Mouse (Mus musculus): ENCODE data around the gene Sipa1l3. TPM values are rescaled to one million over a fixed set of nuclear protein-coding genes. Genes with fewer than 3 reads are reported as not detected.

Sipa1l3 gene
- polyA plus RNA-seq, 1 experiment from 2014 or later = 4.5 TPM

GRCm38 (mm10) chr7:29346212-29346611 is 172.2 kb downstream of the Sipa1l3 start:
- no peaks in the 10 kb centered on the region; the same call in 1 of the 2 replicates for H3K36me3 ChIP-seq (replicated peaks; ENCODE audit: control insufficient read depth, insufficient read depth, low read depth, low read length)
- H3K9ac ChIP-seq (replicated peaks; ENCODE audit: low read length) = no peak overlapping the region
- no peaks in the 10 kb centered on the region for H3K9me3 ChIP-seq (replicated peaks; ENCODE audit: control insufficient read depth, low read length)
- no peak overlapping the region for H3K4me2 ChIP-seq (ENCODE audit: low read depth, low read length)
- ATAC-seq (replicated peaks; ENCODE audit: insufficient number of reproducible peaks, low FRiP score, low TSS enrichment, low read depth) = no peak
- DNase-seq (ENCODE audit: low spot score) = no peak
- no peak overlapping the region for H3K27ac ChIP-seq (replicated peaks; ENCODE audit: low read depth, low read length)
- H3K27me3 ChIP-seq (ENCODE audit: control insufficient read depth, insufficient read depth, low read length) = no peaks in the 10 kb centered on the region
- WGBS = 75% methylated on average over 3 of the region's 3 CpGs
- H3K4me1 ChIP-seq (ENCODE audit: control insufficient read depth, insufficient read depth, low read length) = no peaks in the 10 kb centered on the region
- H3K4me3 ChIP-seq (ENCODE audit: low read depth, low read length) = no peak overlapping the region

- H3K4me2 ChIP-seq (ENCODE audit: low read depth, low read length) = no peak overlapping the region
- H3K36me3 ChIP-seq (replicated peaks; ENCODE audit: control insufficient read depth, insufficient read depth, low read depth, low read length) = no peaks in the 10 kb centered on the region; the same call in 1 of the 2 replicates
- no peak overlapping the region for H3K4me3 ChIP-seq (ENCODE audit: low read depth, low read length)
- no peak overlapping the region for H3K27ac ChIP-seq (replicated peaks; ENCODE audit: low read depth, low read length)
- H3K9ac ChIP-seq (replicated peaks; ENCODE audit: low read length) = no peak overlapping the region
- DNase-seq (ENCODE audit: low spot score) (no peak), ATAC-seq (replicated peaks; ENCODE audit: insufficient number of reproducible peaks, low FRiP score, low TSS enrichment, low read depth) (no peak)
- 81% methylated on average over 4 of the region's 4 CpGs for WGBS
- no peaks in the 10 kb centered on the region for H3K4me1 ChIP-seq (ENCODE audit: control insufficient read depth, insufficient read depth, low read length)
- no peaks in the 10 kb centered on the region for H3K27me3 ChIP-seq (ENCODE audit: control insufficient read depth, insufficient read depth, low read length)
- no peaks in the 10 kb centered on the region for H3K9me3 ChIP-seq (replicated peaks; ENCODE audit: control insufficient read depth, low read length)
Measured at GRCm38 (mm10) chr7:29345534-29345933, 172.9 kb downstream of the Sipa1l3 start.

DNA sequence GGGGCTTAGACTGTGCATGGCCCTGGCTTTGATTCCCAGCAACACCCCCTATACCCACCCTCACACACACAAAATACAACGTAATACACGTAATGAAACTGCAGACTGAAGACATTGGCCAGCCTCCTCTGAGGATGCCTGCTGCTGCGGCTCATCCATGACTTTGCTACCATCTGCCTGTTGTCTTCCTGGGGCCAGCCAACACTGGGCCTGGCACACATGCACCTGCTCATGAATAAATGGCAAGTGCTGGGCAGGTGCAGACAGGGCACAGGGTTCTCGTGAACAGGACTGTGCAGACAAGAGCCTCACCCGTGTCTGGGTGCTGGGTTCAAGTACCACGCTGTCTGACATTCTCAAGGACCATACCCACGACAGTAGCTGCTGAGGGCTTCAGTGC is 174.7 kb downstream of the Sipa1l3 start:
- Histone ChIP-seq H3K27ac (replicated peaks; ENCODE audit: low read depth, low read length) (no peak overlapping the region), H3K27me3 (ENCODE audit: control insufficient read depth, insufficient read depth, low read length) (no peaks in the 10 kb centered on the region), H3K4me2 (ENCODE audit: low read depth, low read length) (no peak overlapping the region), H3K36me3 (replicated peaks; ENCODE audit: control insufficient read depth, insufficient read depth, low read depth, low read length) (no peaks in the 10 kb centered on the region), H3K9ac (replicated peaks; ENCODE audit: low read length) (no peak overlapping the region), H3K9me3 (replicated peaks; ENCODE audit: control insufficient read depth, low read length) (no peaks in the 10 kb centered on the region), H3K4me1 (ENCODE audit: control insufficient read depth, insufficient read depth, low read length) (no peaks in the 10 kb centered on the region), H3K4me3 (ENCODE audit: low read depth, low read length) (no peak overlapping the region)
- 95% methylated on average over 7 of the region's 7 CpGs for WGBS
- ATAC-seq (replicated peaks; ENCODE audit: insufficient number of reproducible peaks, low FRiP score, low TSS enrichment, low read depth) = no peak
- DNase-seq (ENCODE audit: low spot score) = no peak

GRCm38 (mm10) chr7:29342489-29343092 is 175.8 kb downstream of the Sipa1l3 start:
- no peak overlapping the region for H3K4me3 ChIP-seq (ENCODE audit: low read depth, low read length)
- WGBS = 57% methylated on average over 8 of the region's 8 CpGs
- no peaks in the 10 kb centered on the region for H3K27me3 ChIP-seq (ENCODE audit: control insufficient read depth, insufficient read depth, low read length)
- no peak overlapping the region for H3K4me2 ChIP-seq (ENCODE audit: low read depth, low read length)
- H3K27ac ChIP-seq (replicated peaks; ENCODE audit: low read depth, low read length) = peak overlapping the region; percentile 56; the same call in 1 of the 2 replicates
- DNase-seq (ENCODE audit: low spot score) (no peak), ATAC-seq (replicated peaks; ENCODE audit: insufficient number of reproducible peaks, low FRiP score, low TSS enrichment, low read depth) (no peak)
- H3K9ac ChIP-seq (replicated peaks; ENCODE audit: low read length) = peak overlapping the region; percentile 2; the same call in 1 of the 2 replicates
- H3K36me3 ChIP-seq (replicated peaks; ENCODE audit: control insufficient read depth, insufficient read depth, low read depth, low read length) = no peaks in the 10 kb centered on the region
- no peaks in the 10 kb centered on the region for H3K4me1 ChIP-seq (ENCODE audit: control insufficient read depth, insufficient read depth, low read length)
- H3K9me3 ChIP-seq (replicated peaks; ENCODE audit: control insufficient read depth, low read length) = no peaks in the 10 kb centered on the region

DNA sequence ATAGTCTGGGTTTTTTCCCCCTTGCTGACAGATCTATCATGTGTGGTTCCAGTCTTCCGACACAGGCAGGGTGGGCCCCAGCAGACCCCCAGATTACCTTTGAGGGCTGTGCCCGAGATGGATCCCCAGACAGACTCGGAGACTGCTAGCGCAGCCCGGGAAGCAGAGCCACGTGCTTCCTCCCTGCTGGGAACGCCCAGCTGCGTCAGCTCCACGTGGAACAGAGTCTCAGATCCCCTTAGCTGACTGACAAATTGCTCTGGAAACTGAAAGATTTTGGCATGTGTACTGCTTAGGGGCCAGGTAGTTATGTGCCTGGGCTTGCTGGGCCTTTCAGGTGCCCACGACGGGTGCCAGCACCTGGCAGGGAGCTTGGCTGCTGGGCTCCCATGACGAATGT is 176.7 kb downstream of the Sipa1l3 start:
- ATAC-seq (replicated peaks; ENCODE audit: insufficient number of reproducible peaks, low FRiP score, low TSS enrichment, low read depth) (no peak), DNase-seq (ENCODE audit: low spot score) (no peak)
- no peak overlapping the region for H3K9ac ChIP-seq (replicated peaks; ENCODE audit: low read length)
- H3K4me3 ChIP-seq (ENCODE audit: low read depth, low read length) = no peak overlapping the region
- no peaks in the 10 kb centered on the region for H3K4me1 ChIP-seq (ENCODE audit: control insufficient read depth, insufficient read depth, low read length)
- 71% methylated on average over 12 of the region's 12 CpGs for WGBS
- H3K27ac ChIP-seq (replicated peaks; ENCODE audit: low read depth, low read length) = 0 out of 2 replicates have a peak overlapping the region, but pooled peaks have one; percentile 56
- no peaks in the 10 kb centered on the region for H3K36me3 ChIP-seq (replicated peaks; ENCODE audit: control insufficient read depth, insufficient read depth, low read depth, low read length)
- H3K27me3 ChIP-seq (ENCODE audit: control insufficient read depth, insufficient read depth, low read length) = no peaks in the 10 kb centered on the region
- no peaks in the 10 kb centered on the region for H3K9me3 ChIP-seq (replicated peaks; ENCODE audit: control insufficient read depth, low read length)
- no peak overlapping the region for H3K4me2 ChIP-seq (ENCODE audit: low read depth, low read length)

DNA sequence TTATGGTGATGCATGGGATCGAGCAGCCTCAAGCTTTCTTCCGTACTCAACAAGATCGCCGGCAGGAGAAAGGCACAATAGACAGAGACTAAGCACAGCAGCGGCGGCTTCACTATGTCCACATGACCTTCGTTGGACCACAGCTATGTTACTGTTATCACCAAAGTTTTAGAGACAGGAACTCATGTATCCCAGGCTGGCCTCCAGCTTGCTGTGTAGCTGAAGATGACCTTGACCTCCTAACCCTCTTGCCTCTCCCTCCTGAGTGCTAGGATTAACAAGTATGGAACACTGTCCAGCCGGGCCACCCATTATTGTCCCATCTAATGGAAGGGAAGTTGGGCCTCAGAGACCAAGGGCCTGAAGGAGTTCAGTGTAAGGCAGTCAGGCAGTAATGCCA is 177.6 kb downstream of the Sipa1l3 start:
- DNase-seq (ENCODE audit: low spot score) (no peak), ATAC-seq (replicated peaks; ENCODE audit: insufficient number of reproducible peaks, low FRiP score, low TSS enrichment, low read depth) (no peak)
- WGBS = 90% methylated on average over 8 of the region's 8 CpGs
- Histone ChIP-seq H3K4me2 (ENCODE audit: low read depth, low read length) (no peak overlapping the region), H3K9ac (replicated peaks; ENCODE audit: low read length) (no peak overlapping the region), H3K27ac (replicated peaks; ENCODE audit: low read depth, low read length) (no peak overlapping the region), H3K4me1 (ENCODE audit: control insufficient read depth, insufficient read depth, low read length) (no peaks in the 10 kb centered on the region), H3K36me3 (replicated peaks; ENCODE audit: control insufficient read depth, insufficient read depth, low read depth, low read length) (no peaks in the 10 kb centered on the region), H3K27me3 (ENCODE audit: control insufficient read depth, insufficient read depth, low read length) (no peaks in the 10 kb centered on the region), H3K9me3 (replicated peaks; ENCODE audit: control insufficient read depth, low read length) (no peaks in the 10 kb centered on the region), H3K4me3 (ENCODE audit: low read depth, low read length) (no peak overlapping the region)

DNA sequence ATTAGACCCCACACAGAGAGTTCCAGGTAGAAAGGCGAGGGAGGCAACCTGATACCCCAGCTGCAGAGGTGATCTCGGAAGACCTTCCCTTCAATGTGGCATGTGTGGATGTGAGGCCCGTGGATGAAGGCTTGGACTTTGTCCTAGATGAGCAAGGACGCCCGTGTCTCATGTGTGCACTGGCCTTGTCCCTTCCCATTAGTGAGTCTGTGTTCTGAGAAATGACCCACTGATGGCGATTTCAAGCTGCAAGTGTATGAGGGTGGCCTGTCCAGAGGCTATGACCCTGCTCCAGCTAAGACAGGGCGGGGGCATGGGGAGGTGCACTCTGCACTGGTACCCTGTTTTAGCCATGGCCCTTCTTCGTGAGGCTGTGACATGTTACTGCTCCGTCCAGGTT is 178.2 kb downstream of the Sipa1l3 start:
- Histone ChIP-seq H3K4me2 (ENCODE audit: low read depth, low read length) (no peak overlapping the region), H3K36me3 (replicated peaks; ENCODE audit: control insufficient read depth, insufficient read depth, low read depth, low read length) (no peaks in the 10 kb centered on the region), H3K4me1 (ENCODE audit: control insufficient read depth, insufficient read depth, low read length) (no peaks in the 10 kb centered on the region), H3K27me3 (ENCODE audit: control insufficient read depth, insufficient read depth, low read length) (no peaks in the 10 kb centered on the region), H3K9ac (replicated peaks; ENCODE audit: low read length) (no peak overlapping the region), H3K9me3 (replicated peaks; ENCODE audit: control insufficient read depth, low read length) (no peaks in the 10 kb centered on the region), H3K4me3 (ENCODE audit: low read depth, low read length) (no peak overlapping the region), H3K27ac (replicated peaks; ENCODE audit: low read depth, low read length) (no peak overlapping the region)
- 76% methylated on average over 9 of the region's 9 CpGs for WGBS
- ATAC-seq (replicated peaks; ENCODE audit: insufficient number of reproducible peaks, low FRiP score, low TSS enrichment, low read depth) (no peak), DNase-seq (ENCODE audit: low spot score) (no peak)

GRCm38 (mm10) chr7:29338984-29339679 is 179.3 kb downstream of the Sipa1l3 start:
- no peak for DNase-seq (ENCODE audit: low spot score)
- ATAC-seq (replicated peaks; ENCODE audit: insufficient number of reproducible peaks, low FRiP score, low TSS enrichment, low read depth) = no peak
- H3K9me3 ChIP-seq (replicated peaks; ENCODE audit: control insufficient read depth, low read length) = no peaks in the 10 kb centered on the region
- no peak overlapping the region for H3K27ac ChIP-seq (replicated peaks; ENCODE audit: low read depth, low read length)
- H3K27me3 ChIP-seq (ENCODE audit: control insufficient read depth, insufficient read depth, low read length) = no peaks in the 10 kb centered on the region
- 75% methylated on average over 14 of the region's 14 CpGs for WGBS
- no peaks in the 10 kb centered on the region for H3K4me1 ChIP-seq (ENCODE audit: control insufficient read depth, insufficient read depth, low read length)
- no peak overlapping the region for H3K4me2 ChIP-seq (ENCODE audit: low read depth, low read length)
- H3K36me3 ChIP-seq (replicated peaks; ENCODE audit: control insufficient read depth, insufficient read depth, low read depth, low read length) = no peaks in the 10 kb centered on the region
- H3K4me3 ChIP-seq (ENCODE audit: low read depth, low read length) = no peak overlapping the region
- no peak overlapping the region for H3K9ac ChIP-seq (replicated peaks; ENCODE audit: low read length)
